Mouse (Mus musculus) forebrain, embryonic 11.5 days (tissue): ENCODE measurements around the gene Dusp13. TPM values are rescaled to one million over a fixed set of nuclear protein-coding genes. Genes with fewer than 3 reads are reported as not detected.

Source experiments
- ATAC-seq: fragments of 200-750 bp; cut with Nextera tagmentation; replicated peaks from 2 replicates; pipeline ENCODE4 v1.8.0; 2017; ENCODE audit warnings: moderate TSS enrichment; ENCODE audit not compliant: low FRiP score
- DNase-seq: peaks from one replicate; pipeline ENCODE4 v3.0.0-alpha.2; 2017; ENCODE audit warnings: low spot score
- H3K27ac ChIP-seq: fragments of 300-500 bp; sonication (generic); 2 replicates; pipeline ENCODE4 v1.5.1; 2014; ENCODE audit warnings: low read depth, low read length
- H3K27me3 ChIP-seq: fragments of 300-500 bp; sonication (generic); 2 replicates; pipeline ENCODE4 v1.6.1; 2014; ENCODE audit warnings: mild to moderate bottlenecking, low read length, mixed read lengths; ENCODE audit not compliant: control insufficient read depth, insufficient read depth
- H3K36me3 ChIP-seq: fragments of 300-500 bp; sonication (generic); 2 replicates; pipeline ENCODE4 v1.6.1; 2014; ENCODE audit warnings: mild to moderate bottlenecking, low read length, moderate library complexity, mixed read lengths; ENCODE audit not compliant: control insufficient read depth, insufficient read depth
- H3K4me1 ChIP-seq: fragments of 300-500 bp; sonication (generic); replicated peaks from 2 replicates; pipeline ENCODE4 v1.6.1; 2014; ENCODE audit warnings: low read length, mixed read lengths; ENCODE audit not compliant: control insufficient read depth, insufficient read depth
- H3K4me2 ChIP-seq: fragments of 300-500 bp; sonication (generic); 2 replicates; pipeline ENCODE4 v1.6.1; 2014; ENCODE audit warnings: low read depth, mild to moderate bottlenecking, low read length, moderate library complexity, mixed read lengths; ENCODE audit not compliant: severe bottlenecking
- H3K4me3 ChIP-seq: fragments of 300-500 bp; sonication (generic); 2 replicates; pipeline ENCODE4 v1.5.1; 2014; ENCODE audit warnings: low read depth, low read length
- H3K9ac ChIP-seq: fragments of 300-500 bp; sonication (generic); 2 replicates; pipeline ENCODE4 v1.6.1; 2014; ENCODE audit warnings: low read length
- H3K9me3 ChIP-seq: fragments of 300-500 bp; sonication (generic); 2 replicates; pipeline ENCODE4 v1.6.1; 2016; ENCODE audit warnings: low read length, mixed read lengths; ENCODE audit not compliant: control insufficient read depth
- WGBS: fragments of 180-500 bp; shearing (Covaris S2); extraction: QIAGEN DNeasy Blood & Tissue Kit; methylation state at CpG from one replicate; pipeline ENCODE4 v1.1.7; 2014; 5-methylcytosine and 5-hydroxymethylcytosine counted together
- polyA plus RNA-seq: library from polyadenylated mRNA; unstranded; fragments of >200 nt; fragmentation: Nextera tagmentation; extraction: Ambion mirVana; gene quantifications from 2 replicates; pipeline ENCODE4 v1.2.1, GENCODE M21; 2014

Dusp13 gene
- polyA plus RNA-seq = not detected in 2 replicates

GRCm38 (mm10) chr14:21750881-21751542 is at the start of gene Dusp13:
Gene Dusp13, minus strand, starts transcription at chr14:21751181.
- H3K4me2 ChIP-seq = peak within 1 kb of the TSS; percentile 72
- under 1% methylated on average over 26 of the region's 26 CpGs for WGBS
- no peaks in the 10 kb centered on the region for H3K9me3 ChIP-seq
- H3K9ac ChIP-seq = peak within 1 kb of the TSS; percentile 89
- no peaks in the 10 kb centered on the region for H3K4me1 ChIP-seq
- no peaks in the 10 kb centered on the region for H3K27me3 ChIP-seq
- DNase-seq = peak; percentile 75
- ATAC-seq = peak; percentile 75
- H3K4me3 ChIP-seq = peak within 1 kb of the TSS; percentile 97
- H3K36me3 ChIP-seq = no peaks in the 10 kb centered on the region
- peak within 1 kb of the TSS; percentile 82 for H3K27ac ChIP-seq

DNA sequence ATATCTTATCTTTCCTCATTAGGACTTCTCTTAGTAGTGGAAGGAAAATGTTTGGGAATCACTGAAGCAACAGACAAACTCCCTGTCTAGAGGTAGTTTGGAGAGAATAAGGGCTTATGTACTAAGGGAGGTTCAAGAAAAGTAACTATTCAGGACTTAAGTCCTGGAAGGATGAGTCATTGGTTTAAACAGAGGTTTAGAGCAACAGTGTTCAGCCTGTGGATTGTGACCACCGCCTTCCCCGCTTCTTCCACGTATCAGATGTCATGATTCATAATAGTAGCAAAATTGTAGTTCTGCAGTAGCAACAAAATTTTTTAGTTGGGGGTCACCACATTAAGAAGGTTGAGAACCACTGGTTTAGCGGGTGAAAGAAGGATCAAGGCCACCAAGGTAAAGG is 49.7 kb upstream of the Dusp13 start:
- Histone ChIP-seq H3K9ac (no peak overlapping the region), H3K36me3 (no peaks in the 10 kb centered on the region), H3K4me2 (no peak overlapping the region), H3K4me3 (no peak overlapping the region), H3K4me1 (no peaks in the 10 kb centered on the region), H3K27ac (no peak overlapping the region), H3K27me3 (no peaks in the 10 kb centered on the region), H3K9me3 (no peaks in the 10 kb centered on the region)
- DNase-seq = no peak
- 96% methylated on average over 4 of the region's 4 CpGs for WGBS
- ATAC-seq = no peak

DNA sequence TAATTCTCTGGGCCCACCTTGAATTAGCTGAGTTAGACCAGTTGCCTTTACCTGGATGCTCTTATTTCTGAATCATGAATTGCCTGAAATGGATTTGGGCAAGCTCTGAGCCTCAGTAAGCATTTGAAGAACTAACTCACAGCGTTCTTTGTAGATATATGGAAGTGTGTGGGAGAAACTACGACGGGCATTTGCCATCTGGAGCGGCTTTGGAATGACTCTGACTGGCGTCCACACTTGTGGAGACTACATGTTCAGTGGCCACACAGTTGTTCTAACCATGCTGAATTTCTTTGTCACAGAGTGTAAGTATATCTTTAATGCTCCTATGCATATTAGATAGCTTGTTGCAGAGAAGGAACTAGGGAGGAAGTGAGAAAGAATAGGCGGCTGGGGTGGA is 41.3 kb upstream of the Dusp13 start:
- WGBS = 94% methylated on average over 6 of the region's 6 CpGs
- Histone ChIP-seq H3K4me1 (no peaks in the 10 kb centered on the region), H3K27me3 (no peaks in the 10 kb centered on the region), H3K4me2 (no peak overlapping the region), H3K27ac (no peak overlapping the region), H3K4me3 (no peak overlapping the region), H3K36me3 (peaks cover 4% of the 10 kb centered on the region; the same call in 1 of the 2 replicates), H3K9ac (no peak overlapping the region), H3K9me3 (no peaks in the 10 kb centered on the region)
- no peak for ATAC-seq
- DNase-seq = no peak

- H3K9ac ChIP-seq = no peak overlapping the region
- peaks cover 4% of the 10 kb centered on the region; the same call in 1 of the 2 replicates for H3K36me3 ChIP-seq
- no peak overlapping the region for H3K4me2 ChIP-seq
- H3K27ac ChIP-seq = no peak overlapping the region
- no peaks in the 10 kb centered on the region for H3K27me3 ChIP-seq
- no peaks in the 10 kb centered on the region for H3K4me1 ChIP-seq
- no peak overlapping the region for H3K4me3 ChIP-seq
- 97% methylated on average over 4 of the region's 4 CpGs for WGBS
- ATAC-seq = no peak
- DNase-seq = no peak
- H3K9me3 ChIP-seq = no peaks in the 10 kb centered on the region
These were observed 40.7 kb upstream of the Dusp13 start for GRCm38 (mm10) chr14:21791722-21792121.

DNA sequence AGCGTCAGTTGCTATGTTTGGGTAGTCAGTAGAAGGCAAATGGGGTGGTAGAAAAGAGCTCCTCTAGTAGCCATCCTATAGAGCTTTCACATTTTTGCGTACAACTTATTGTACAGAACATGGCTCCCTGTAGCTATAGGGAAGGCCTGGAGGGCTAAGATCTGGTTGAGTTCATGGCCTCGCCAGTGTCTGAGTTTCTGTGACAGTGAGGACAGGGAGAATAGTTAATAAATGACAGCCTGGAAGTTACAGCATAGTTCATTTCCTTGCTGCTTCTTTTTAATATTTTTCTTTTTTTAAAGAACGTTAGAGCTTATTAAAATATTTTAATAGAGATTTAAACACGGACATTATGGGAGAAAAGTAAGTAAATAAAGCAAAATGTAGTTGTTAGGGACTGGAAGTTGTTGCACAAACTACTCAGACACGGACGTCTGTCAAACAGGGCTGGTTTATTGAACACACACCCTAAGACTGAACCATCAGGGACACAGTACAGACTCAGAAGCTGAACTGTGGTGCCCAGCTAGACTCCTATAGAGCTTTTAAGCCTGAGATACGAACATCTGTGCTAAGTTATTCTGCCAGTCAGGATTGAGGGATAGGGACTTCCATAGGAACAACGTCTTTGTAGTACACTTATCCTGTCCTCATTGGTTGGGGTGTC is 39.7 kb upstream of the Dusp13 start:
- DNase-seq (no peak), ATAC-seq (no peak)
- H3K36me3 ChIP-seq = peaks cover 4% of the 10 kb centered on the region; the same call in 1 of the 2 replicates
- H3K9me3 ChIP-seq = no peaks in the 10 kb centered on the region
- WGBS = 88% methylated on average over 9 of the region's 9 CpGs
- no peak overlapping the region for H3K9ac ChIP-seq
- H3K27me3 ChIP-seq = no peaks in the 10 kb centered on the region
- H3K4me3 ChIP-seq = no peak overlapping the region
- no peaks in the 10 kb centered on the region for H3K4me1 ChIP-seq
- H3K4me2 ChIP-seq = no peak overlapping the region
- H3K27ac ChIP-seq = no peak overlapping the region

- H3K27ac ChIP-seq = no peak overlapping the region
- DNase-seq = no peak
- H3K36me3 ChIP-seq = no peaks in the 10 kb centered on the region
- no peaks in the 10 kb centered on the region for H3K9me3 ChIP-seq
- H3K4me3 ChIP-seq = no peak overlapping the region
- H3K4me2 ChIP-seq = no peak overlapping the region
- no peak for ATAC-seq
- WGBS = 93% methylated on average over 5 of the region's 5 CpGs
- H3K9ac ChIP-seq = no peak overlapping the region
- H3K27me3 ChIP-seq = no peaks in the 10 kb centered on the region
- H3K4me1 ChIP-seq = no peaks in the 10 kb centered on the region
These were observed 37.1 kb upstream of the Dusp13 start for GRCm38 (mm10) chr14:21788121-21788520.

DNA sequence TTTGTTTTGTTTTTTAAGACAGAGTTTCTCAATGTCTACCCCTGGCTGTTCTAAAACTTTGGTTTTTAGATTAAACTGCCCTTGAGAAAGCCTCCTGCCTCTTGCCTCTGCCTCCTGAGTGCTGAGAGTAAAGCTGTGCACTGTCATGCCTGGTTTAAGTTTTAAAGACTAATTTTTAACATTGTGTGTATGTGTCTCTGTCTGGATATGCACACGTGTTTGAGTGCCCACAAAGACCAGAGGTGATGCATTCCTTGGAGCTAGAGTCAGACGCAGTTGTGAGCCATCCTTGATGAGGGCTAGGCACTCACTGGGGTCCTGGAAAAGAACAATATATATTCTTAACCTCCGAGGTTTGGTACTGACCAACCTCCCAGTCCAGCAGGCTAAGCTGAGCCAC is 36.4 kb upstream of the Dusp13 start:
- Histone ChIP-seq H3K9ac (no peak overlapping the region), H3K4me2 (no peak overlapping the region), H3K9me3 (no peaks in the 10 kb centered on the region), H3K4me1 (no peaks in the 10 kb centered on the region), H3K27me3 (no peaks in the 10 kb centered on the region), H3K27ac (no peak overlapping the region), H3K4me3 (no peak overlapping the region), H3K36me3 (no peaks in the 10 kb centered on the region)
- DNase-seq (no peak), ATAC-seq (no peak)
- 81% methylated on average over 3 of the region's 3 CpGs for WGBS

- no peaks in the 10 kb centered on the region for H3K36me3 ChIP-seq
- H3K4me1 ChIP-seq = no peaks in the 10 kb centered on the region
- DNase-seq (no peak), ATAC-seq (no peak)
- H3K9me3 ChIP-seq = no peaks in the 10 kb centered on the region
- 76% methylated on average over 4 of the region's 4 CpGs for WGBS
- H3K9ac ChIP-seq = no peak overlapping the region
- H3K4me3 ChIP-seq = no peak overlapping the region
- no peaks in the 10 kb centered on the region for H3K27me3 ChIP-seq
- H3K27ac ChIP-seq = no peak overlapping the region
- no peak overlapping the region for H3K4me2 ChIP-seq
These were observed 35.5 kb upstream of the Dusp13 start for GRCm38 (mm10) chr14:21786500-21786899.

GRCm38 (mm10) chr14:21776201-21776600 is 25.2 kb upstream of the Dusp13 start:
- Histone ChIP-seq H3K9me3 (no peaks in the 10 kb centered on the region), H3K4me3 (no peak overlapping the region), H3K4me2 (no peak overlapping the region), H3K4me1 (no peaks in the 10 kb centered on the region), H3K27me3 (no peaks in the 10 kb centered on the region), H3K9ac (no peak overlapping the region), H3K36me3 (no peaks in the 10 kb centered on the region), H3K27ac (no peak overlapping the region)
- ATAC-seq (no peak), DNase-seq (no peak)
- 91% methylated on average over 4 of the region's 4 CpGs for WGBS
